Mouse (Mus musculus) embryonic fibroblast, embryonic 13.5 days (primary cell): ENCODE data around the gene Slc9b1.

Experiments used
- CTCF ChIP-seq: IDR thresholded peaks from 2 replicates; pipeline ENCODE4 v1.5.1; 2011; ENCODE audit warnings: mild to moderate bottlenecking, control low read depth, low read length, moderate library complexity, borderline replicate concordance; ENCODE audit not compliant: insufficient read depth
- POLR2A ChIP-seq: IDR thresholded peaks from 2 replicates; pipeline ENCODE4 v1.6.1; 2011; ENCODE audit warnings: low read depth, mild to moderate bottlenecking, control low read depth, low read length, moderate library complexity

DNA sequence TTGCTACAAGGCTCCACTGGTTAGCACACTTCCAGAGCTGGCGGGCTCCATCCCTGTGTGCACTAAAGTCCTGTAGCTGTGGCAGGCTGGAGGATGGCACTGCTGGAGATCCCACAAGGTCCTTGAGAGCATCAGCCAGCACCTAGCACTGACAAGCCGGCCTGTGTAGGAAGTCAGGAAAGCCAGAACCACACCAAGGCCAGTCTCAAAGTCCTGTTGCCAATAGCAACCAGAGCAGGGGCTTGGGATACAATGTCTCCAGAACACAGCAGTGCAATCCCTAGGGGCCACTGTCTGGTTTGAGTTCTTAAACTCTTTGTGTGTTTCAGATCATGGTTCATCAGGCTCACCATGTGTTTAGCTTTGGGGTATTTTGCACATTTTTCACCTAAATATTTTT is 33.0 kb upstream of the Slc9b1 start:
- TF ChIP-seq CTCF: no peak
- TF ChIP-seq POLR2A: no peak
